Mouse (Mus musculus) cerebellum, adult 2 months (tissue): ENCODE results near the gene Sinhcaf.

Experiments used
- CTCF ChIP-seq: fragments of 200-500 bp; IDR thresholded peaks from 2 replicates; pipeline ENCODE4 v1.5.1; 2011; ENCODE audit warnings: low read depth, mild to moderate bottlenecking, control low read depth, low read length, moderate library complexity, borderline replicate concordance; ENCODE audit not compliant: insufficient read depth
- POLR2A ChIP-seq: fragments of 200-500 bp; IDR thresholded peaks from 2 replicates; pipeline ENCODE4 v1.6.1; 2011; ENCODE audit warnings: low read length, control low read depth, borderline replicate concordance; ENCODE audit not compliant: insufficient read depth

DNA sequence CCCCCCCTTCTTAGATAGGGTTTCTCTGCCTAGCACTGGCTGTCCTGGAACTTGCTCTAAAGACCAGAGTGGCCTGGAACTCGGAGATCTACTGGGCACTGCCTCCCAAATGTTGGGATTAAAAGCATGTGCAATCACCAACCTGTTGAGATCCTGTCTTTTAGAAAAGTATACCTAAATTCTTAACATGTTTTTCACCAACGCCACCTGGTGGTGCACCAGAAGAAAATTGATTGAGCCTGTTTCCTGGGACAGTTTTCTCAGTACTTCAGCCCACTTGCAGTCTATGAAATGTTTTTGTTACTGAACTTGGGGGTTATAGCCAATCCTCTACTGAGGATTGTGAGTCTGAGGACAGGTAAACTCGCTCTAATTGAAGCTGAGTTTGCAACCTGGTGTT lies 29.4 kb downstream of the Sinhcaf start:
- no peak for TF ChIP-seq CTCF
- no peak for TF ChIP-seq POLR2A
